Mouse (Mus musculus) stomach, embryonic 14.5 days (tissue): ENCODE data around the gene Dnase1l2. TPM values are rescaled to one million over a fixed set of nuclear protein-coding genes. Genes with fewer than 3 reads are reported as not detected.
A peak's percentile ranks its signal among the peaks of the same experiment; 100 is the strongest.

Source experiments
- ATAC-seq: fragments of 200-750 bp; cut with Nextera tagmentation; 2 replicates; pipeline ENCODE4 v1.8.0; 2017; ENCODE audit warnings: low read depth, moderate TSS enrichment; ENCODE audit not compliant: insufficient number of reproducible peaks, insufficient read depth, low FRiP score
- H3K27ac ChIP-seq: fragments of 300-500 bp; sonication (generic); 2 replicates; pipeline ENCODE4 v1.5.1; 2014; ENCODE audit warnings: mild to moderate bottlenecking, low read length, moderate library complexity, mixed read lengths
- H3K27me3 ChIP-seq: fragments of 300-500 bp; sonication (generic); 2 replicates; pipeline ENCODE4 v1.6.1; 2014; ENCODE audit warnings: low read length, control low read depth, mixed read lengths; ENCODE audit not compliant: control insufficient read depth, insufficient read depth
- H3K36me3 ChIP-seq: fragments of 300-500 bp; sonication (generic); 2 replicates; pipeline ENCODE4 v1.6.1; 2014; ENCODE audit warnings: mild to moderate bottlenecking, control low read depth, low read length, moderate library complexity, mixed read lengths; ENCODE audit not compliant: control insufficient read depth, insufficient read depth
- H3K4me1 ChIP-seq: fragments of 300-500 bp; sonication (generic); 2 replicates; pipeline ENCODE4 v1.6.1; 2014; ENCODE audit warnings: low read length, control low read depth, mixed read lengths; ENCODE audit not compliant: control insufficient read depth, insufficient read depth
- H3K4me2 ChIP-seq: fragments of 300-500 bp; sonication (generic); replicated peaks from 2 replicates; pipeline ENCODE4 v1.6.1; 2014; ENCODE audit warnings: low read depth, low read length, control low read depth
- H3K4me3 ChIP-seq: fragments of 300-500 bp; sonication (generic); 2 replicates; pipeline ENCODE4 v1.5.1; 2014; ENCODE audit warnings: low read depth, low read length, control low read depth
- H3K9ac ChIP-seq: fragments of 300-500 bp; sonication (generic); replicated peaks from 2 replicates; pipeline ENCODE4 v1.6.1; 2014; ENCODE audit warnings: low read depth, mild to moderate bottlenecking, control low read depth, low read length, moderate library complexity, mixed read lengths
- H3K9me3 ChIP-seq: fragments of 300-500 bp; sonication (generic); 2 replicates; pipeline ENCODE4 v1.6.1; 2016; ENCODE audit warnings: low read depth, low read length, control low read depth; ENCODE audit not compliant: control insufficient read depth
- WGBS: fragments of 180-500 bp; shearing (Covaris S2); extraction: QIAGEN DNeasy Blood & Tissue Kit; methylation state at CpG from one replicate; pipeline ENCODE4 v1.1.7; 2014; 5-methylcytosine and 5-hydroxymethylcytosine counted together
- polyA plus RNA-seq: library from polyadenylated mRNA; unstranded; fragments of >200 nt; fragmentation: Nextera tagmentation; extraction: Ambion mirVana; gene quantifications from 2 replicates; pipeline ENCODE4 v1.2.1, GENCODE M21; 2014

The Dnase1l2 gene
- polyA plus RNA-seq, 1 experiment from 2014 or later: 2.6 TPM

DNA sequence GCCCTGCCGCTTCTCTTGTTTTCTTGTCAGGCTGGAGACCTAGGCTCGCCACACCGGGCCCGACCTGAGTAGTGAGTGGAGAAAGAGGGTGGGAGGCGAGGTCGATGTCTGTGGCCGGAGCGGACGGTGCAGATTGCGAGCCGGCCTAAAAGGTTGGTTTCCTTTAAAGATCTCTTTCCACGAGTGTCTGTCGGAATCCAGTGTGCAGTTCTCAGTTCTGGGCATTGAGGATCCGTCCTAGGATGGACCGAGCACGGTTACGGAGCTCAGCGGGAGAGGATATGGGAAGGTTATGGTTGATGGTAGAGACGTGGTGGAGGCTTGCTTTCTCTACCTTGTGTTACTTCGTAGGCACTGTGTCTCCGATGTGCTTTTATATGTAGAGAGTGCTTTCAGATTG, 27.9 kb downstream of the Dnase1l2 start:
- H3K4me3 ChIP-seq: peak overlapping the region; percentile 97
- peak overlapping the region; percentile 92 for H3K27ac ChIP-seq
- H3K9me3 ChIP-seq: no peaks in the 10 kb centered on the region
- peaks cover 17% of the 10 kb centered on the region for H3K4me1 ChIP-seq
- ATAC-seq: no peak
- H3K36me3 ChIP-seq: peaks cover 39% of the 10 kb centered on the region
- H3K27me3 ChIP-seq: no peaks in the 10 kb centered on the region
- peak overlapping the region; percentile 95 for H3K9ac ChIP-seq
- peak overlapping the region; percentile 97 for H3K4me2 ChIP-seq
- WGBS: 0% methylated on average over 21 of the region's 21 CpGs

- under 1% methylated on average over 58 of the region's 64 CpGs for WGBS
- H3K4me1 ChIP-seq: peaks cover 17% of the 10 kb centered on the region
- peak within 1 kb of the TSS; percentile 97 for H3K4me2 ChIP-seq
- H3K4me3 ChIP-seq: peak within 1 kb of the TSS; percentile 97
- no peaks in the 10 kb centered on the region for H3K27me3 ChIP-seq
- peak within 1 kb of the TSS; percentile 92 for H3K27ac ChIP-seq
- peak within 1 kb of the TSS; percentile 95 for H3K9ac ChIP-seq
- peaks cover 37% of the 10 kb centered on the region for H3K36me3 ChIP-seq
- no peaks in the 10 kb centered on the region for H3K9me3 ChIP-seq
- ATAC-seq: peak; percentile 95
These were observed 28.5 kb downstream of the Dnase1l2 start, which contains the start of gene Rnps1 for GRCm38 (mm10) chr17:24414230-24414976. Gene Rnps1 (plus strand): TSS chr17:24414565.

- H3K4me2 ChIP-seq: peak overlapping the region; percentile 68
- no peaks in the 10 kb centered on the region for H3K27me3 ChIP-seq
- 30% methylated on average over 22 of the region's 22 CpGs for WGBS
- no peaks in the 10 kb centered on the region for H3K9me3 ChIP-seq
- H3K4me1 ChIP-seq: peaks cover 17% of the 10 kb centered on the region
- peak overlapping the region; percentile 43; the same call in 1 of the 2 replicates for H3K9ac ChIP-seq
- ATAC-seq: peak; percentile 16; the same call in 1 of the 2 replicates
- peak overlapping the region; percentile 83 for H3K27ac ChIP-seq
- peaks cover 35% of the 10 kb centered on the region for H3K36me3 ChIP-seq
- peak overlapping the region; percentile 97 for H3K4me3 ChIP-seq
These were observed 29.2 kb downstream of the Dnase1l2 start for GRCm38 (mm10) chr17:24413557-24414211.

DNA sequence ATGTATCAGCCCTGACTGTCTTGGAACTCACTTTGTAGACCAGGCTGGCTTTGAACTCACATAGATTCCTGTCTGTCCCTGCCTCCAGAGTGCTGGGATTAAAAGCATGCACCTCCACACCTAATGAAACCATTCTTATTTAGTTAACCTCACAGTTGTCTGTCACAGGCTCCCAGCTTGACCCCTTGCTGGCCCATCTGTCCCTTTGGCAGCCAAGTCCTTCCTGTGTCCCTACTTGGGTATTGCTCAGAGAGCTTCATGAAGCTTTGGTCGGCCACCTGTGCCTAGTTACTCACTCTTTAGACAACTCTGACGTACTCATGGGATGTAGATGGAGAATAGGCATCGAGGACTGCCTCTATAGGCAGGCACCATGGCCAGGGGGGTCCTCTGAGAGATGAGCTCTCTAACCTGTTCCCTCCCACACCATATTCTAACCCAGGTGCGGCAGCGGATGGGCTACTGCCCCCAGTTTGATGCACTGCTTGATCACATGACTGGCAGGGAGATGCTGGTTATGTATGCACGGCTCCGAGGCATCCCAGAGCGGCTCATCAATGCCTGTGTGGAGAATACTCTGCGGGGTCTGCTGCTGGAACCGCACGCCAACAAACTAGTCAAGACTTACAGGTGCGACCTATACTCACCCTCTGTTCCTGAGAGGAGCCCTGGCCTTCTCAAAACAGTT, 35.6 kb downstream of the Dnase1l2 start:
- Histone ChIP-seq H3K36me3 (peaks cover 20% of the 10 kb centered on the region), H3K4me3 (no peak overlapping the region), H3K4me2 (no peak overlapping the region), H3K4me1 (no peaks in the 10 kb centered on the region), H3K9me3 (no peaks in the 10 kb centered on the region), H3K9ac (no peak overlapping the region), H3K27ac (no peak overlapping the region), H3K27me3 (no peaks in the 10 kb centered on the region)
- WGBS: 87% methylated on average over 12 of the region's 12 CpGs
- ATAC-seq: no peak

DNA sequence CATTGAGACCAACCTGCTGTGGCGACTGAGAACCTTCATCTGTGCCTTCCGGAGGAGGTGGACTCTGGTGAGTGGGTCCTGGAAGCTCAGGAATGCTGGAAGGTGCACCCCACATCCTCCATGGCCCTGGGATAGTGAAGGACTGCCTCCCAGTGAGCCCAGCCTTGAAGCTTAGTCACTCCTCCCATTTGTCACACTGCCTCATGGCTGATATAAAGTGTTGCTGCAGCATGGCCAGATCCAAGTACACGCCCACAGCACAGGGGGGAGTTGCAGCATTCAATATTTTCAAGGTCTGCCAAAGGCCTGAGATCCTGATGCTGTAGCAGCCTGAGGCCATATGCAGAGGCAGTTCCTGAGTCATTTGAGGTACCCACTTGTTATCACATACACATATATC, 40.5 kb downstream of the Dnase1l2 start:
- Histone ChIP-seq H3K4me2 (no peak overlapping the region), H3K27me3 (no peaks in the 10 kb centered on the region), H3K4me1 (no peaks in the 10 kb centered on the region), H3K36me3 (peaks cover 9% of the 10 kb centered on the region), H3K27ac (no peak overlapping the region), H3K9me3 (no peaks in the 10 kb centered on the region), H3K4me3 (no peak overlapping the region), H3K9ac (no peak overlapping the region)
- 66% methylated on average over 3 of the region's 3 CpGs for WGBS
- peak; percentile 46; the same call in 1 of the 2 replicates for ATAC-seq

DNA sequence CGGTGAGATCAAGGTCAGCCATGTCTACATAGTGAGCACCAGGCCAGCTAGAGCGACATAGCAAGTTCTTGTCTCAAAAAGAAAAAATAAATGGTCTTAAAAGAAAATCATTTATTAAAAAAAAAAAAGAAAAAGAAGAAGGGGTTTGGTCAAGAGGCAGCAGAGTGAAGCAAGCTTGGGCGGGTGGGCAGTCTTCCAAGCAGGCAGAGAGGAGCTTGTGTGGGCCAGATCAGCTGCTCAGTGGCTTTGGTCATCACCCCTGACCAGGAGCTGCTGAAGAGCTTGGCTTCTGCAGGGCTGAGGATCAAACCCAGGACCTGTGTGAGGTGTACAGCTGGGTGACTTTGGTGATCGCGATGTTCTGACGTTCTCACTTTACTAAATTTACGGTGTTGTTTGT, 48.4 kb downstream of the Dnase1l2 start:
- no peak overlapping the region for H3K4me2 ChIP-seq
- H3K36me3 ChIP-seq: no peaks in the 10 kb centered on the region
- no peak overlapping the region for H3K27ac ChIP-seq
- 80% methylated on average over 7 of the region's 7 CpGs for WGBS
- H3K27me3 ChIP-seq: no peaks in the 10 kb centered on the region
- H3K4me3 ChIP-seq: no peak overlapping the region
- no peaks in the 10 kb centered on the region for H3K9me3 ChIP-seq
- ATAC-seq: no peak
- no peak overlapping the region for H3K9ac ChIP-seq
- H3K4me1 ChIP-seq: no peaks in the 10 kb centered on the region

DNA sequence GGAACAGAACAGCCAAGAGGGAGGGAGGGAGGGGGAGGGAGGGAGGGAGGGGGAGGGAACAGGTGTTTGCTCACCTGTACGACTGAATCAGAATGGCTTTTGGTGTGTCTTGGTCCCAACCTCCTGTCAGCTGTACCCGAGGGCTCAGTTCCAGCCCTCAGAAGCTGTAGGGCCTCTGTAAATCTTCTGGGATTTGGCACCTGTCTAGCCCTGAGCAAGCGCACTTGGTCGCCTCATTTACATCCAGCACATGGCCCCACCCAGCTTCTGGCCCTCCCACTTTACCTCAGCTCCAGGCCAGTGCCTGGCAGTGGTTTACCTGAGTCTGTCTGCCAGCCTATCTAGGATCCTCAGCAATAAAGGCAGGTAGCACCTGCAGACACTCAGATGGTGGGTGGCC, 49.4 kb downstream of the Dnase1l2 start:
- Histone ChIP-seq H3K36me3 (no peaks in the 10 kb centered on the region), H3K27me3 (no peaks in the 10 kb centered on the region), H3K4me3 (no peak overlapping the region), H3K4me1 (no peaks in the 10 kb centered on the region), H3K27ac (no peak overlapping the region), H3K9ac (no peak overlapping the region), H3K4me2 (no peak overlapping the region), H3K9me3 (no peaks in the 10 kb centered on the region)
- ATAC-seq: peak; percentile 80
- WGBS: 27% methylated on average over 4 of the region's 4 CpGs

DNA sequence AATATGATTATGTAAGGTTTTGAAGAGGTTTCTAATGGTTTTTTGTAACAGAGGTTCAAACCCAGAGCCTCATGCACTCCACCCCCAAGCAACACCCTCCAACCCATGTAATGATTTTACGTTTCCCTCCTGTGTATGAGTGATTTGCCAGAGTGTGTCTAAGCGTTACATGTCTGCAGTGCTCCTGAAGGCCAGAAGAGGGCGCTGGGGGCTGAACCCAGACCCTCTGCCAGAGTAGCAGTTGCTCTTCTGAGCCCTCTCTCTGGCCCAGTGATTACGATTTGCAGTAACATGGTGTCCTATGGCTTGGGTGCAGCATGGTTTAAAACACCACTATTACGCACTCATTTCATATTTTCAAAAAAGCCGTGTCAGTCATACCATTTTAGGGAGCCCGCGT, 51.8 kb downstream of the Dnase1l2 start:
- Histone ChIP-seq H3K4me2 (no peak overlapping the region), H3K4me3 (no peak overlapping the region), H3K27me3 (no peaks in the 10 kb centered on the region), H3K9me3 (no peaks in the 10 kb centered on the region), H3K4me1 (no peaks in the 10 kb centered on the region), H3K9ac (no peak overlapping the region), H3K36me3 (no peaks in the 10 kb centered on the region), H3K27ac (no peak overlapping the region)
- ATAC-seq: no peak
- WGBS: 63% methylated on average over 8 of the region's 8 CpGs
